Mouse (Mus musculus) heart, adult 18-20 months (tissue): ENCODE data around the gene Palmd. TPM values are rescaled to one million over a fixed set of nuclear protein-coding genes. Genes with fewer than 3 reads are reported as not detected.

Source experiments
- DNase-seq, 2 experiments: peaks; one replicate each; pipeline ENCODE4 v3.0.0; 2021 to 2022; ENCODE audit warnings: mixed read lengths in 1 of 2
- total RNA-seq, 2 experiments: library from RNA; stranded (reverse); gene quantifications; 2 replicates each; pipeline ENCODE4 v1.2.3; 2021

The Palmd gene
- total RNA-seq, 2 experiments from 2014 or later: 46.9 to 50.3 TPM

GRCm38 (mm10) chr3:116904158-116904557 is 64.6 kb downstream of the Palmd start:
- peak; percentile 69 to 87 for DNase-seq

- no peak for DNase-seq
Measured at GRCm38 (mm10) chr3:116892872-116893271, 75.9 kb downstream of the Palmd start.

- no peak for DNase-seq
Measured at GRCm38 (mm10) chr3:116892206-116892563, 76.6 kb downstream of the Palmd start.

GRCm38 (mm10) chr3:116891436-116892205 is 77.2 kb downstream of the Palmd start:
- DNase-seq: no peak

GRCm38 (mm10) chr3:116890576-116890975 is 78.2 kb downstream of the Palmd start:
- DNase-seq: no peak

- no peak for DNase-seq
Measured at GRCm38 (mm10) chr3:116889358-116889757, 79.4 kb downstream of the Palmd start.

GRCm38 (mm10) chr3:116884941-116885340 is 83.8 kb downstream of the Palmd start:
- DNase-seq: no peak

- DNase-seq: no peak
Measured at GRCm38 (mm10) chr3:116882221-116882960, 86.4 kb downstream of the Palmd start.

- no peak for DNase-seq
Measured at GRCm38 (mm10) chr3:116870372-116870771, 98.4 kb downstream of the Palmd start.

Other genes with a start within 250 kb of the Palmd start
- 100 to 1,000 TPM; 189 to 193 TPM for gene Agl, start 160.8 kb downstream of the Palmd start, total RNA-seq
- 1 to 10 TPM; 2.6 to 4.8 TPM for gene Frrs1, start 109.5 kb downstream of the Palmd start, total RNA-seq
- gene 4930455H04Rik, start 720 bp downstream of the Palmd start, total RNA-seq: under 1 TPM in 1 of 2 experiments, not detected in 1; 0.21 TPM